Mouse (Mus musculus) intestine, embryonic 14.5 days (tissue): ENCODE data around the gene Psmb5. TPM values are rescaled to one million over a fixed set of nuclear protein-coding genes. Genes with fewer than 3 reads are reported as not detected.

Experiments
- microRNA counts: library from miRNA; unstranded; fragments of <30 nt; microRNA quantifications from one replicate; lab custom pipeline; 2016
- microRNA-seq: library from miRNA; unstranded; fragments of <30 nt; microRNA quantifications from one replicate; pipeline ENCODE4, GENCODE M21; 2016
- polyA plus RNA-seq: library from polyadenylated mRNA; unstranded; fragments of >200 nt; fragmentation: Nextera tagmentation; extraction: Ambion mirVana; gene quantifications from 2 replicates; pipeline ENCODE4 v1.2.1, GENCODE M21; 2014

Gene Psmb5
- polyA plus RNA-seq, 1 experiment from 2014 or later: 412 TPM

MicroRNAs encoded within 50 kb of the gene (microRNA counts, 519-probe panel; counts per million panel counts)
- microRNA mmu-miR-686 (lab: Ali Mortazavi, UCI): not detected

Small RNA genes within 50 kb of the gene (microRNA-seq; reads per million reads assigned to microRNA genes)
- gene Mir686 (not detected), gene Mir6948 (0.42 reads per million)

Other genes starting within 250 kb of the Psmb5 start
- gene Slc7a7, start 200.2 kb downstream of the Psmb5 start, polyA plus RNA-seq: 19.3 and 21.5 TPM in 2 replicates
- gene Mrpl52, start 191.1 kb downstream of the Psmb5 start, polyA plus RNA-seq: 316 and 324 TPM in 2 replicates
- gene Mmp14, start 186.4 kb downstream of the Psmb5 start, polyA plus RNA-seq: 129 and 133 TPM in 2 replicates
- gene Lrp10, start 153.9 kb downstream of the Psmb5 start, polyA plus RNA-seq: 43.7 and 50.7 TPM in 2 replicates
- 2.9 and 3.7 TPM in 2 replicates for gene Rem2, start 141.9 kb downstream of the Psmb5 start, polyA plus RNA-seq
- 89.6 and 99.5 TPM in 2 replicates for gene Prmt5, start 100.5 kb downstream of the Psmb5 start, polyA plus RNA-seq
- 57.9 and 58.2 TPM in 2 replicates for gene Haus4, start 63.4 kb downstream of the Psmb5 start, polyA plus RNA-seq
- 14.5 and 19.0 TPM in 2 replicates for gene Ajuba, start 40.5 kb downstream of the Psmb5 start, polyA plus RNA-seq
- gene 4931414P19Rik, start 12.0 kb downstream of the Psmb5 start, polyA plus RNA-seq: 6.6 and 7.1 TPM in 2 replicates
- not detected in 2 replicates for gene Psmb11, start 3.4 kb upstream of the Psmb5 start, polyA plus RNA-seq
- not detected in 2 replicates for gene Gm17606, start 22.9 kb upstream of the Psmb5 start, polyA plus RNA-seq
- 4.0 and 4.9 TPM in 2 replicates for gene Cdh24, start 23.3 kb upstream of the Psmb5 start, polyA plus RNA-seq
- gene 1700123O20Rik, start 68.2 kb upstream of the Psmb5 start, polyA plus RNA-seq: 83.7 and 90.7 TPM in 2 replicates
- 112 TPM in 2 replicates for gene Acin1, start 68.9 kb upstream of the Psmb5 start, polyA plus RNA-seq
- gene Gm29776, start 80.8 kb upstream of the Psmb5 start, polyA plus RNA-seq: 0.09 and 0.12 TPM in 2 replicates
- gene Cebpe, start 94.2 kb upstream of the Psmb5 start, polyA plus RNA-seq: 0.28 TPM in 1 of 2 replicates, not detected in the other
- 24.0 and 26.7 TPM in 2 replicates for gene Slc7a8, start 163.9 kb upstream of the Psmb5 start, polyA plus RNA-seq
- gene Rnf212b, start 196.1 kb upstream of the Psmb5 start, polyA plus RNA-seq: not detected in 2 replicates